Mouse (Mus musculus) hindbrain, embryonic 15.5 days (tissue): ENCODE data around the gene Klhdc8a. TPM values are rescaled to one million over a fixed set of nuclear protein-coding genes. Genes with fewer than 3 reads are reported as not detected.

Experiments
- ATAC-seq: fragments of 200-750 bp; cut with Nextera tagmentation; 2 replicates; pipeline ENCODE4 v1.8.0; 2017; ENCODE audit warnings: low read depth, moderate number of reproducible peaks, moderate TSS enrichment; ENCODE audit not compliant: low FRiP score
- H3K27ac ChIP-seq: fragments of 300-500 bp; sonication (generic); replicated peaks from 2 replicates; pipeline ENCODE4 v1.5.1; 2015; ENCODE audit warnings: mild to moderate bottlenecking, inconsistent platforms
- H3K27me3 ChIP-seq: fragments of 300-500 bp; sonication (generic); 2 replicates; pipeline ENCODE4 v1.6.1; 2015; ENCODE audit warnings: control low read depth, inconsistent platforms
- H3K36me3 ChIP-seq: fragments of 300-500 bp; sonication (generic); 2 replicates; pipeline ENCODE4 v1.6.1; 2015; ENCODE audit warnings: control low read depth, inconsistent platforms
- H3K4me1 ChIP-seq: fragments of 300-500 bp; sonication (generic); replicated peaks from 2 replicates; pipeline ENCODE4 v1.6.1; 2015; ENCODE audit warnings: control low read depth, inconsistent platforms
- H3K4me2 ChIP-seq: fragments of 300-500 bp; sonication (generic); 2 replicates; pipeline ENCODE4 v1.6.1; 2015; ENCODE audit warnings: moderate library complexity, mild to moderate bottlenecking, inconsistent platforms
- H3K4me3 ChIP-seq: fragments of 300-500 bp; sonication (generic); 2 replicates; pipeline ENCODE4 v1.5.1; 2015; ENCODE audit warnings: mild to moderate bottlenecking, inconsistent platforms
- H3K9ac ChIP-seq: fragments of 300-500 bp; sonication (generic); 2 replicates; pipeline ENCODE4 v1.6.1; 2015; ENCODE audit warnings: inconsistent platforms
- H3K9me3 ChIP-seq: fragments of 300-500 bp; sonication (generic); 2 replicates; pipeline ENCODE4 v1.6.1; 2016; ENCODE audit warnings: control low read depth, inconsistent platforms
- WGBS: fragments of 180-500 bp; shearing (Covaris S2); methylation state at CpG from one replicate; pipeline ENCODE4 v1.1.7; 2015; 5-methylcytosine and 5-hydroxymethylcytosine counted together
- polyA plus RNA-seq: library from polyadenylated mRNA; unstranded; fragments of >200 nt; fragmentation: Nextera tagmentation; extraction: Ambion mirVana; gene quantifications from 2 replicates; pipeline ENCODE4 v1.2.1, GENCODE M21; 2015

The Klhdc8a gene
- polyA plus RNA-seq, 1 experiment from 2014 or later, result 8.7 TPM

GRCm38 (mm10) chr1:132353389-132353788, 55.0 kb downstream of the Klhdc8a start:
- ATAC-seq, result no peak
- WGBS, result 77% methylated on average over 5 of the region's 5 CpGs
- H3K9me3 ChIP-seq, result no peaks in the 10 kb centered on the region

DNA sequence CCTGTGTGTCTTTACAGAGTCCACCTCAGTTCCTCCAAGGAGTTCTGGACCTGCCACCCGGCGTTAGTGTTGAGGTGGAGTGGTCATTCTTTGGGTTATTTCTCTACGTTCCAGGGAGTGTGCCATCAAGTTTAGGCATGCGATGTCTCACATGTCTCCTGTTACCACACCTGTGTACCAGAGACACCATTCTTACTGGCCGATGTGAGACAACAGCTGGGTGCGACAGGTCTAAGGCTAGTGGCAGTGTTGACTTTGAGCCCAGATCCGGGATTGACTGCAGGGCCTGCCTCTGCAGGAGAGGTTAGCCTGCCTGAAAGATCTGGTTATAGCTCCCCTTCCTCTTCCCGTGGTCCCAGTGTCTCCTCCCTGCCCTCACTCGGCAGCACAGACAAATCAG, 55.8 kb downstream of the Klhdc8a start:
- WGBS, result 82% methylated on average over 9 of the region's 9 CpGs
- no peaks in the 10 kb centered on the region for H3K27me3 ChIP-seq
- H3K9me3 ChIP-seq, result no peaks in the 10 kb centered on the region
- H3K9ac ChIP-seq, result no peak overlapping the region
- no peak overlapping the region for H3K27ac ChIP-seq
- no peak overlapping the region for H3K4me2 ChIP-seq
- peaks cover 18% of the 10 kb centered on the region for H3K36me3 ChIP-seq
- no peak overlapping the region for H3K4me3 ChIP-seq
- H3K4me1 ChIP-seq, result peaks cover 11% of the 10 kb centered on the region
- no peak for ATAC-seq

More at GRCm38 (mm10) chr1:132353389-132353788, 55.0 kb downstream of the Klhdc8a start:
- H3K27ac ChIP-seq, result no peak overlapping the region
- H3K9ac ChIP-seq, result no peak overlapping the region
- H3K4me1 ChIP-seq, result peaks cover 11% of the 10 kb centered on the region
- H3K4me2 ChIP-seq, result no peak overlapping the region
- H3K4me3 ChIP-seq, result no peak overlapping the region
- H3K27me3 ChIP-seq, result no peaks in the 10 kb centered on the region
- H3K36me3 ChIP-seq, result peaks cover 9% of the 10 kb centered on the region

DNA sequence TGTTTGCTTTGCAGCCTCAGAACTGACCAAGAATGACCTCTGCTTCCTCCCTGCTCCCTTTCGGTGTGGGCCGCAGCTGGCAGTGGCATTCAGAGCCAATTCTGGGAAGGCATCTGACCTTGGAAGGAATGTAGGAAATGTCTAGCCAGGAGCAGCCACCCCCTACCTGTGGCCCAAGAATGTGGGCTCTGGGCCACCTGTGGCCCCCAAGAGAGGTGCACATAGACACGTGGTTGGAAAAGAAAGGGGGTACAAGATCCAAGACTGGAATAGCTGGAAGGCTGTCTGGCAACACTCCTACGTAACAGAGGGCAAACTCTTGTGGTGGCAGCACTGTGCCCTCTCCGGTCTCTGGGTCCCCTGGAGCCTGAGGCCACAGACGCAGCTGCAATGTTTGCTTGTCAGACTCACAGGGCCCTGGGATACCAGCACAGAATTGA, 56.8 kb downstream of the Klhdc8a start:
- no peaks in the 10 kb centered on the region for H3K9me3 ChIP-seq
- H3K36me3 ChIP-seq, result peaks cover 27% of the 10 kb centered on the region
- no peak overlapping the region for H3K4me3 ChIP-seq
- ATAC-seq, result 0 out of 2 replicates have a peak, but pooled peaks have one; percentile 16
- H3K4me1 ChIP-seq, result peaks cover 11% of the 10 kb centered on the region
- H3K9ac ChIP-seq, result no peak overlapping the region
- peak overlapping the region; percentile 63; the same call in 1 of the 2 replicates for H3K27ac ChIP-seq
- no peaks in the 10 kb centered on the region for H3K27me3 ChIP-seq
- no peak overlapping the region for H3K4me2 ChIP-seq
- 33% methylated on average over 6 of the region's 6 CpGs for WGBS

GRCm38 (mm10) chr1:132355841-132356242, 57.4 kb downstream of the Klhdc8a start:
- Histone ChIP-seq H3K9me3 (no peaks in the 10 kb centered on the region), H3K36me3 (peaks cover 34% of the 10 kb centered on the region), H3K4me1 (peaks cover 11% of the 10 kb centered on the region), H3K4me3 (no peak overlapping the region), H3K4me2 (no peak overlapping the region), H3K27me3 (no peaks in the 10 kb centered on the region), H3K9ac (no peak overlapping the region), H3K27ac (peak overlapping the region; percentile 63; the same call in 1 of the 2 replicates)
- 1% methylated on average over 3 of the region's 3 CpGs for WGBS
- peak; percentile 55 for ATAC-seq

DNA sequence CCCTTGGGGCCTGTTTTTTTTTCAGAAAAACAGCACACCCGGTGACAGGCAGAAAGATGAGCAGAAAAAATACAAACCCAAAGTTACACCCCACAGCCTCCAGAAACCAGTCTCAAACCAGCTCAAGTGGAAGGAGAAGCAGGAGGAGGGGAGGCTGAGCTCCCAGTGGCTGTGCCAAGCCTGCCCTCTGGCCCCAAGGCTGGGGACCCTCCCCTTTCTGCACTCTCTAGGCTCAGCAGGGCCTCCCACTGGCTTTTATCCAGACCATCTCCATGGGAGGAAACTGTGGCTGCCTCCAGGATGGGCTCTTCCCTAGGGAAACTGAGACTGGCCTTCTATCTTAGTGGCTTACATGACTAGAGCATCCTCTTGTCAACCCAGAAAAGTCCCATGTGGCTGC, 58.4 kb downstream of the Klhdc8a start:
- Histone ChIP-seq H3K36me3 (peaks cover 42% of the 10 kb centered on the region), H3K9ac (no peak overlapping the region), H3K4me2 (no peak overlapping the region), H3K4me1 (peaks cover 11% of the 10 kb centered on the region), H3K4me3 (no peak overlapping the region), H3K27me3 (no peaks in the 10 kb centered on the region), H3K27ac (peak overlapping the region; percentile 15; the same call in 1 of the 2 replicates), H3K9me3 (no peaks in the 10 kb centered on the region)
- 73% methylated on average over 1 of the region's 1 CpGs for WGBS
- no peak for ATAC-seq

Other genes with a start within 250 kb of the Klhdc8a start
- gene Mfsd4a, start 230.6 kb upstream of the Klhdc8a start, polyA plus RNA-seq, result 6.9 and 7.3 TPM in 2 replicates
- gene Cdk18, start 158.9 kb upstream of the Klhdc8a start, polyA plus RNA-seq, result 1.00 and 1.1 TPM in 2 replicates
- 14.1 and 16.2 TPM in 2 replicates for gene Lemd1, start 107.2 kb upstream of the Klhdc8a start, polyA plus RNA-seq
- 2.7 and 2.8 TPM in 2 replicates for gene AC124108.1, start 107.2 kb upstream of the Klhdc8a start, polyA plus RNA-seq
- gene Gm10188, start 68.9 kb upstream of the Klhdc8a start, polyA plus RNA-seq, result 0.25 and 0.68 TPM in 2 replicates
- gene Nuak2, start 17.5 kb downstream of the Klhdc8a start, polyA plus RNA-seq, result 12.9 and 24.2 TPM in 2 replicates
- gene Tmcc2, start 92.7 kb downstream of the Klhdc8a start, polyA plus RNA-seq, result 38.1 and 41.4 TPM in 2 replicates
- gene Dstyk, start 118.9 kb downstream of the Klhdc8a start, polyA plus RNA-seq, result 8.6 and 9.9 TPM in 2 replicates
- gene Rbbp5, start 178.7 kb downstream of the Klhdc8a start, polyA plus RNA-seq, result 41.4 and 43.8 TPM in 2 replicates
- 0.85 and 1.1 TPM in 2 replicates for gene Tmem81, start 207.6 kb downstream of the Klhdc8a start, polyA plus RNA-seq
- gene Cntn2, start 244.6 kb downstream of the Klhdc8a start, polyA plus RNA-seq, result 28.2 and 47.0 TPM in 2 replicates